Comparison of ENCODE assay signal across 12 mouse cellular contexts in genomic region chr7:74647310-74647709, GRCm38 (mm10).
A peak's percentile ranks its signal among the peaks of the same experiment; 100 is the strongest.
DNase-seq lines count a peak whose midpoint lies in the region; ATAC-seq and TF ChIP-seq lines count a peak whose summit lies in the region.
"Had no signal": no experiment of that assay in that cellular context is flagged by ENCODE, and none has a peak within 500 bp of the region (broad histone marks: within the 10 kb centered on the region; RNA-seq: fewer than 3 reads in every experiment).

No protein-coding gene starts in this region.

- no peak overlapping the region for H3K4me2 ChIP-seq in kidney, postnatal 0 days (ENCODE audit: low read length)
- H3K4me2 ChIP-seq in hindbrain, embryonic 13.5 days: no peak overlapping the region
- H3K4me2 ChIP-seq: liver, embryonic 11.5 days; midbrain, embryonic 13.5 days; neural tube, embryonic 15.5 days had no signal

- H3K79me2 ChIP-seq in liver, adult 2 months (ENCODE audit: control insufficient read depth, insufficient read depth, low read length): no peaks in the 10 kb centered on the region

- no peaks in the 10 kb centered on the region for H3K9me3 ChIP-seq in kidney, postnatal 0 days (replicated peaks; ENCODE audit: low read length)
- no peaks in the 10 kb centered on the region for H3K9me3 ChIP-seq in hindbrain, embryonic 13.5 days
- H3K9me3 ChIP-seq: hindbrain, embryonic 10.5 days; midbrain, embryonic 13.5 days; neural tube, embryonic 15.5 days had no signal

- H3K4me1 ChIP-seq in liver, adult 2 months (ENCODE audit: control insufficient read depth, insufficient read depth, low read length): peaks cover 3% of the 10 kb centered on the region; the same call in 1 of the 2 replicates
- H3K4me1 ChIP-seq in kidney, postnatal 0 days (replicated peaks; ENCODE audit: insufficient read depth, low read length): no peaks in the 10 kb centered on the region
- H3K4me1 ChIP-seq in small intestine, adult 2 months (ENCODE audit: control insufficient read depth, insufficient read depth, insufficient read length, low read length): no peaks in the 10 kb centered on the region; the same call in 1 of the 2 replicates
- H3K4me1 ChIP-seq in hindbrain, embryonic 13.5 days (replicated peaks): no peaks in the 10 kb centered on the region; the same call in 1 of the 2 replicates
- H3K4me1 ChIP-seq: hindbrain, embryonic 10.5 days; neural tube, embryonic 15.5 days had no signal

- H3K27me3 ChIP-seq in liver, adult 2 months (ENCODE audit: control insufficient read depth, insufficient read depth, low read length): no peaks in the 10 kb centered on the region
- no peaks in the 10 kb centered on the region for H3K27me3 ChIP-seq in kidney, postnatal 0 days (ENCODE audit: insufficient read depth, low read length)
- H3K27me3 ChIP-seq in small intestine, adult 2 months (ENCODE audit: control insufficient read depth, insufficient read depth, low read length): no peaks in the 10 kb centered on the region
- no peaks in the 10 kb centered on the region for H3K27me3 ChIP-seq in hindbrain, embryonic 13.5 days
- H3K27me3 ChIP-seq: midbrain, embryonic 13.5 days; neural tube, embryonic 15.5 days had no signal

- H3K4me3 ChIP-seq in liver, adult 2 months (ENCODE audit: insufficient read depth, low read depth, low read length): no peak overlapping the region
- no peak overlapping the region for H3K4me3 ChIP-seq in kidney, postnatal 0 days (replicated peaks; ENCODE audit: low read depth, low read length)
- no peak overlapping the region for H3K4me3 ChIP-seq in small intestine, adult 2 months (ENCODE audit: low read depth, low read length)
- H3K4me3 ChIP-seq in hindbrain, embryonic 13.5 days: no peak overlapping the region
- H3K4me3 ChIP-seq: hindbrain, embryonic 10.5 days; midbrain, embryonic 13.5 days; neural tube, embryonic 15.5 days had no signal

- no peak for ATAC-seq in kidney, postnatal 0 days (replicated peaks; ENCODE audit: low FRiP score, low read depth)
- ATAC-seq in hindbrain, embryonic 13.5 days (ENCODE audit: low FRiP score): no peak
- no peak for ATAC-seq in frontal cortex, adult (ENCODE audit: low TSS enrichment)
- ATAC-seq: midbrain, embryonic 13.5 days had no signal

- no peaks in the 10 kb centered on the region for H3K36me3 ChIP-seq in liver, adult 2 months (ENCODE audit: control insufficient read depth, insufficient read depth, low read length)
- H3K36me3 ChIP-seq in kidney, postnatal 0 days (ENCODE audit: insufficient read depth, low read length): no peaks in the 10 kb centered on the region
- no peaks in the 10 kb centered on the region for H3K36me3 ChIP-seq in small intestine, adult 2 months (ENCODE audit: control insufficient read depth, insufficient read depth, low read length)
- no peaks in the 10 kb centered on the region for H3K36me3 ChIP-seq in hindbrain, embryonic 13.5 days
- H3K36me3 ChIP-seq: hindbrain, embryonic 10.5 days; midbrain, embryonic 13.5 days; neural tube, embryonic 15.5 days had no signal

- WGBS in liver, adult 2 months: 51% methylated on average over 2 of the region's 2 CpGs
- WGBS in kidney, postnatal 0 days: 51% methylated on average over 2 of the region's 2 CpGs
- WGBS in small intestine, adult 2 months: 21% methylated on average over 2 of the region's 2 CpGs
- WGBS in hindbrain, embryonic 13.5 days: 77% methylated on average over 2 of the region's 2 CpGs

- peak; percentile 48 for DNase-seq in liver, adult 2 months (ENCODE audit: extremely low read depth, low read depth, low spot score)
- DNase-seq in liver: no peak
- DNase-seq in adrenal gland, postnatal 10 days: peak; percentile 2
- DNase-seq in kidney, postnatal 0 days (ENCODE audit: low spot score): peak; percentile 62
- DNase-seq: thymus, postnatal 14 days had no signal

- no peak overlapping the region for H3K9ac ChIP-seq in liver, adult 2 months (ENCODE audit: low read depth, low read length)
- H3K9ac ChIP-seq in kidney, postnatal 0 days (ENCODE audit: low read depth, low read length): no peak overlapping the region
- H3K9ac ChIP-seq in hindbrain, embryonic 13.5 days: no peak overlapping the region
- H3K9ac ChIP-seq: midbrain, embryonic 13.5 days; neural tube, embryonic 15.5 days had no signal

- no peak for TF ChIP-seq POLR2A in liver, adult 2 months (IDR thresholded peaks at IDR 0.05; ENCODE audit: extremely low read depth, insufficient read depth, low read length)
- no peak for TF ChIP-seq POLR2A in small intestine, adult 2 months (IDR thresholded peaks at IDR 0.05; ENCODE audit: low read depth, low read length)

- no peak for TF ChIP-seq CTCF in liver, adult 2 months (IDR thresholded peaks at IDR 0.05; ENCODE audit: low read depth, low read length)
- no peak for TF ChIP-seq CTCF in kidney, postnatal 0 days (IDR thresholded peaks at IDR 0.05; ENCODE audit: low read depth)
- no peak for TF ChIP-seq CTCF in small intestine, adult 2 months (IDR thresholded peaks at IDR 0.05; ENCODE audit: extremely low read depth, insufficient read length, insufficient replicate concordance, low read depth, low read length)

- no peak overlapping the region for H3K27ac ChIP-seq in liver, adult 2 months (replicated peaks; ENCODE audit: insufficient read depth, low read depth, low read length)
- no peak overlapping the region for H3K27ac ChIP-seq in kidney, postnatal 0 days
- peak overlapping the region; percentile 34; the same call in 1 of the 2 replicates for H3K27ac ChIP-seq in small intestine, adult 2 months (ENCODE audit: insufficient read depth, low read depth, low read length)
- H3K27ac ChIP-seq in hindbrain, embryonic 13.5 days: no peak overlapping the region
- H3K27ac ChIP-seq: hindbrain, embryonic 10.5 days; midbrain, embryonic 13.5 days; neural tube, embryonic 15.5 days had no signal
